Mouse (Mus musculus) liver, adult 2 months (tissue): ENCODE results near the gene Fstl5.

Experiments used
- CTCF ChIP-seq: fragments of 200-500 bp; IDR thresholded peaks from 2 replicates; pipeline ENCODE4 v1.5.1; 2011; ENCODE audit warnings: low read depth, low read length, control low read depth
- POLR2A ChIP-seq: fragments of 200-500 bp; IDR thresholded peaks from 2 replicates; pipeline ENCODE4 v1.6.1; 2011; ENCODE audit warnings: low read length, control low read depth; ENCODE audit not compliant: insufficient read depth; ENCODE audit errors: extremely low read depth

DNA sequence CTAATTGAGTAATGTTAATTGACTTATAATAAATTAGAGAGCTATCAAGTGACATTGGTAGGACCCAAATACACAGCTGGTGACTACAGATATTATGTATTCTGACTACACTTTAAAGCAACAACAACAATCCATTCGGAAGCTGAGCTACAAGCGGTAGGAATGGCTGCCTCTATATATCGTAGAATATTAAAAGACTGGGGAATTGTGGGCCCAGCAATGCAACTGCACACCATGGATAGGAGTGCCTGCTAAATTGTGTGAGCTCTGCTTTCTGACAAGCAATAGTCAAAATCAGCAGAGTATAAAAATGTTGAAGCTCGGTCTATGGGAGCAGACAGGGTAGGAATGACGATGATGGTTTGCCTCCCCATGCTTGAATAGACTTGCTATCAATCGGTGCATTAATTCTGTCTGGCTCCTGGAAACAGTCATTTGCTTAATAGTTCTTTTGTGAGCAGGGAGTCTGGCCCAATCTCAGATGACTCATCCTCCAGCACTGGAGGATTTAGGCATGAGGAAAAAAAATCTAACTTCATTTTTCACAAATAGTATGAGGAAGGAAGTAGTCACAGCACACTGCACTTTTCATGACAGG is 354.8 kb downstream of the Fstl5 start:
- TF ChIP-seq POLR2A = no peak
- TF ChIP-seq CTCF = no peak
